Mouse (Mus musculus) kidney, embryonic 15.5 days (tissue): ENCODE measurements at regions not wholly inside any gene's neighbourhood (a gene's known extent, or its start where the extent isn't known, plus 50 kb on each side); places are given as distances from the start of the nearest gene placed in this dataset.
A peak's percentile ranks its signal among the peaks of the same experiment; 100 is the strongest.

Experiments
- ATAC-seq: fragments of 200-750 bp; cut with Nextera tagmentation; replicated peaks from 2 replicates; pipeline ENCODE4 v1.8.0; 2017; ENCODE audit warnings: moderate TSS enrichment; ENCODE audit not compliant: low FRiP score
- H3K27ac ChIP-seq: fragments of 300-500 bp; sonication (generic); 2 replicates; pipeline ENCODE4 v1.5.1; 2015; ENCODE audit warnings: mild to moderate bottlenecking, inconsistent platforms
- H3K27me3 ChIP-seq: fragments of 300-500 bp; sonication (generic); 2 replicates; pipeline ENCODE4 v1.6.1; 2015; ENCODE audit warnings: inconsistent platforms
- H3K36me3 ChIP-seq: fragments of 300-500 bp; sonication (generic); 2 replicates; pipeline ENCODE4 v1.6.1; 2015; ENCODE audit warnings: inconsistent platforms
- H3K4me1 ChIP-seq: fragments of 300-500 bp; sonication (generic); 2 replicates; pipeline ENCODE4 v1.6.1; 2015; ENCODE audit warnings: inconsistent platforms
- H3K4me2 ChIP-seq: fragments of 300-500 bp; sonication (generic); 2 replicates; pipeline ENCODE4 v1.6.1; 2015; ENCODE audit warnings: moderate library complexity, mild to moderate bottlenecking, inconsistent platforms
- H3K4me3 ChIP-seq: fragments of 300-500 bp; sonication (generic); replicated peaks from 2 replicates; pipeline ENCODE4 v1.5.1; 2015; ENCODE audit warnings: mild to moderate bottlenecking, inconsistent platforms
- H3K9ac ChIP-seq: fragments of 300-500 bp; sonication (generic); 2 replicates; pipeline ENCODE4 v1.6.1; 2015; ENCODE audit warnings: mild to moderate bottlenecking, inconsistent platforms
- H3K9me3 ChIP-seq: fragments of 300-500 bp; sonication (generic); replicated peaks from 2 replicates; pipeline ENCODE4 v1.6.1; 2016; ENCODE audit warnings: inconsistent platforms
- WGBS: fragments of 180-500 bp; shearing (Covaris S2); methylation state at CpG from one replicate; pipeline ENCODE4 v1.1.7; 2015; ENCODE audit warnings: mixed read lengths; 5-methylcytosine and 5-hydroxymethylcytosine counted together

GRCm38 (mm10) chr13:83932761-83933160 is 289.3 kb upstream of the Tmem161b start:
- Histone ChIP-seq H3K4me3 (no peak overlapping the region), H3K36me3 (no peaks in the 10 kb centered on the region), H3K27ac (no peak overlapping the region), H3K4me2 (no peak overlapping the region), H3K27me3 (no peaks in the 10 kb centered on the region), H3K9ac (no peak overlapping the region), H3K4me1 (no peaks in the 10 kb centered on the region), H3K9me3 (no peaks in the 10 kb centered on the region)
- ATAC-seq, result no peak
- 84% methylated on average over 2 of the region's 2 CpGs for WGBS

- no peak overlapping the region for H3K27ac ChIP-seq
- H3K4me2 ChIP-seq, result no peak overlapping the region
- no peaks in the 10 kb centered on the region for H3K36me3 ChIP-seq
- H3K9me3 ChIP-seq, result no peaks in the 10 kb centered on the region
- WGBS, result 78% methylated on average over 4 of the region's 4 CpGs
- no peaks in the 10 kb centered on the region for H3K4me1 ChIP-seq
- H3K4me3 ChIP-seq, result no peak overlapping the region
- no peaks in the 10 kb centered on the region for H3K27me3 ChIP-seq
- H3K9ac ChIP-seq, result no peak overlapping the region
- no peak for ATAC-seq
These were observed 275.6 kb upstream of the Tmem161b start for GRCm38 (mm10) chr13:83946495-83946894.

GRCm38 (mm10) chr13:83951163-83951562 is 270.9 kb upstream of the Tmem161b start:
- no peak overlapping the region for H3K4me3 ChIP-seq
- no peaks in the 10 kb centered on the region for H3K36me3 ChIP-seq
- ATAC-seq, result no peak

GRCm38 (mm10) chr13:83951808-83952207 is 270.3 kb upstream of the Tmem161b start:
- H3K9ac ChIP-seq, result no peak overlapping the region
- H3K36me3 ChIP-seq, result no peaks in the 10 kb centered on the region
- WGBS, result 85% methylated on average over 3 of the region's 3 CpGs
- no peak overlapping the region for H3K27ac ChIP-seq
- H3K9me3 ChIP-seq, result no peaks in the 10 kb centered on the region
- no peak overlapping the region for H3K4me2 ChIP-seq
- H3K4me1 ChIP-seq, result no peaks in the 10 kb centered on the region
- H3K27me3 ChIP-seq, result no peaks in the 10 kb centered on the region
- ATAC-seq, result no peak
- no peak overlapping the region for H3K4me3 ChIP-seq

More at GRCm38 (mm10) chr13:83951163-83951562, 270.9 kb upstream of the Tmem161b start:
- Histone ChIP-seq H3K4me1 (no peaks in the 10 kb centered on the region), H3K9me3 (no peaks in the 10 kb centered on the region), H3K4me2 (no peak overlapping the region), H3K27ac (no peak overlapping the region), H3K9ac (no peak overlapping the region), H3K27me3 (no peaks in the 10 kb centered on the region)

GRCm38 (mm10) chr13:83952353-83952752 is 269.7 kb upstream of the Tmem161b start:
- H3K4me1 ChIP-seq, result no peaks in the 10 kb centered on the region
- H3K27me3 ChIP-seq, result no peaks in the 10 kb centered on the region
- no peak overlapping the region for H3K9ac ChIP-seq
- 48% methylated on average over 4 of the region's 4 CpGs for WGBS
- no peak overlapping the region for H3K4me2 ChIP-seq
- no peaks in the 10 kb centered on the region for H3K36me3 ChIP-seq
- no peak for ATAC-seq
- H3K27ac ChIP-seq, result no peak overlapping the region
- H3K4me3 ChIP-seq, result no peak overlapping the region
- no peaks in the 10 kb centered on the region for H3K9me3 ChIP-seq

GRCm38 (mm10) chr13:83952862-83953261 is 269.2 kb upstream of the Tmem161b start:
- Histone ChIP-seq H3K4me1 (no peaks in the 10 kb centered on the region), H3K9ac (no peak overlapping the region), H3K36me3 (no peaks in the 10 kb centered on the region), H3K27ac (no peak overlapping the region), H3K27me3 (no peaks in the 10 kb centered on the region), H3K4me2 (no peak overlapping the region), H3K4me3 (no peak overlapping the region), H3K9me3 (no peaks in the 10 kb centered on the region)
- WGBS, result 36% methylated on average over 4 of the region's 4 CpGs
- no peak for ATAC-seq

GRCm38 (mm10) chr13:83955701-83956100 is 266.4 kb upstream of the Tmem161b start:
- Histone ChIP-seq H3K27ac (no peak overlapping the region), H3K4me2 (no peak overlapping the region), H3K9me3 (no peaks in the 10 kb centered on the region), H3K4me3 (no peak overlapping the region), H3K9ac (no peak overlapping the region), H3K36me3 (no peaks in the 10 kb centered on the region), H3K4me1 (no peaks in the 10 kb centered on the region), H3K27me3 (no peaks in the 10 kb centered on the region)
- no peak for ATAC-seq
- WGBS, result 83% methylated on average over 5 of the region's 5 CpGs

GRCm38 (mm10) chr13:83978541-83978940 is 243.6 kb upstream of the Tmem161b start:
- no peak overlapping the region for H3K4me2 ChIP-seq
- ATAC-seq, result no peak
- H3K36me3 ChIP-seq, result no peaks in the 10 kb centered on the region
- H3K27ac ChIP-seq, result no peak overlapping the region
- H3K27me3 ChIP-seq, result no peaks in the 10 kb centered on the region
- H3K4me1 ChIP-seq, result no peaks in the 10 kb centered on the region
- H3K9me3 ChIP-seq, result no peaks in the 10 kb centered on the region
- H3K4me3 ChIP-seq, result no peak overlapping the region
- no peak overlapping the region for H3K9ac ChIP-seq

GRCm38 (mm10) chr13:83979535-83979934 is 242.6 kb upstream of the Tmem161b start:
- Histone ChIP-seq H3K36me3 (no peaks in the 10 kb centered on the region), H3K4me3 (no peak overlapping the region), H3K9me3 (no peaks in the 10 kb centered on the region), H3K27ac (no peak overlapping the region), H3K27me3 (no peaks in the 10 kb centered on the region), H3K4me1 (no peaks in the 10 kb centered on the region), H3K9ac (no peak overlapping the region), H3K4me2 (no peak overlapping the region)
- no peak for ATAC-seq

GRCm38 (mm10) chr13:83984651-83985331 is 237.3 kb upstream of the Tmem161b start:
- Histone ChIP-seq H3K4me1 (no peaks in the 10 kb centered on the region), H3K27me3 (no peaks in the 10 kb centered on the region), H3K27ac (no peak overlapping the region), H3K36me3 (no peaks in the 10 kb centered on the region), H3K9me3 (no peaks in the 10 kb centered on the region), H3K9ac (no peak overlapping the region), H3K4me2 (no peak overlapping the region), H3K4me3 (no peak overlapping the region)
- no peak for ATAC-seq
- WGBS, result 79% methylated on average over 10 of the region's 10 CpGs

- Histone ChIP-seq H3K4me2 (peak overlapping the region; percentile 37), H3K27ac (no peak overlapping the region), H3K4me3 (no peak overlapping the region), H3K9ac (no peak overlapping the region), H3K27me3 (no peaks in the 10 kb centered on the region), H3K4me1 (no peaks in the 10 kb centered on the region), H3K9me3 (no peaks in the 10 kb centered on the region), H3K36me3 (no peaks in the 10 kb centered on the region)
- ATAC-seq, result peak; percentile 69; the same call in 1 of the 2 replicates
- 61% methylated on average over 11 of the region's 11 CpGs for WGBS
These were observed 234.2 kb upstream of the Tmem161b start for GRCm38 (mm10) chr13:83987746-83988423.

- no peak for ATAC-seq
- no peak overlapping the region for H3K4me2 ChIP-seq
- H3K9ac ChIP-seq, result no peak overlapping the region
- 75% methylated on average over 4 of the region's 4 CpGs for WGBS
- H3K4me3 ChIP-seq, result no peak overlapping the region
- no peak overlapping the region for H3K27ac ChIP-seq
- no peaks in the 10 kb centered on the region for H3K9me3 ChIP-seq
- no peaks in the 10 kb centered on the region for H3K36me3 ChIP-seq
- H3K4me1 ChIP-seq, result no peaks in the 10 kb centered on the region
- no peaks in the 10 kb centered on the region for H3K27me3 ChIP-seq
These were observed 233.6 kb upstream of the Tmem161b start for GRCm38 (mm10) chr13:83988517-83988916.
